Mouse (Mus musculus): ENCODE results near the gene Ofcc1. TPM values are rescaled to one million over a fixed set of nuclear protein-coding genes. Genes with fewer than 3 reads are reported as not detected.

Ofcc1 gene
- polyA plus RNA-seq, 1 experiment from 2014 or later = not detected

- no peak overlapping the region for H3K4me2 ChIP-seq (replicated peaks)
- no peak overlapping the region for H3K9ac ChIP-seq (replicated peaks)
- H3K4me1 ChIP-seq = no peaks in the 10 kb centered on the region
- 80% methylated on average over 3 of the region's 3 CpGs for WGBS
- no peaks in the 10 kb centered on the region for H3K9me3 ChIP-seq
- no peaks in the 10 kb centered on the region for H3K36me3 ChIP-seq
- no peak overlapping the region for H3K27ac ChIP-seq (replicated peaks)
- H3K27me3 ChIP-seq = no peaks in the 10 kb centered on the region
- H3K4me3 ChIP-seq = no peak overlapping the region
- ATAC-seq (replicated peaks) = no peak
These were observed 404.0 kb downstream of the Ofcc1 start for GRCm38 (mm10) chr13:39957226-39957625.

DNA sequence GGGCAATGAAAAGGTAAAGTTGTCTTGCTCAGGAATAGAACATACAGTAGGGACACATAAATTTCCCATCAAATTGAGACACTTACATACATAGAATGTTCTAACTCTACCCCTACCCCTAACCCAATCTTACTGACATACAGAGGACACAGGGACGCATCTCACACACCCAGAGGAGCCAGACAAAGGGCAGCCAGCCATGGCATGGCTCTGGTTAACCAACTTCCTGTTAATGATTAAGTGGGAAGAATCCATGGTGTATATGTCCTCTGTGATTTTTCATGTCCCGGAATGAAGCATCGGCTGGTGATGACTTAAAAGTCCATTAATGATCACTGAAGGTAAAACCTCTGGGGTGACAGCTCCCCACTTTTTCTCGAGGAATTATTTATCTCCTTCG lies 405.2 kb downstream of the Ofcc1 start:
- no peak overlapping the region for H3K27ac ChIP-seq (replicated peaks)

More for the DNA sequence above, 405.2 kb downstream of the Ofcc1 start:
- no peak overlapping the region for H3K4me3 ChIP-seq
- no peaks in the 10 kb centered on the region for H3K36me3 ChIP-seq
- H3K9me3 ChIP-seq = no peaks in the 10 kb centered on the region
- no peaks in the 10 kb centered on the region for H3K27me3 ChIP-seq
- H3K4me1 ChIP-seq = no peaks in the 10 kb centered on the region
- no peak overlapping the region for H3K9ac ChIP-seq (replicated peaks)
- WGBS = 70% methylated on average over 5 of the region's 5 CpGs
- H3K4me2 ChIP-seq (replicated peaks) = no peak overlapping the region
- ATAC-seq (replicated peaks) = no peak
